Mouse (Mus musculus): ENCODE results near the gene Timm17b. TPM values are rescaled to one million over a fixed set of nuclear protein-coding genes. Genes with fewer than 3 reads are reported as not detected.

Gene Timm17b
- total and polyA plus RNA-seq, 3 experiments: 107 to 381 TPM; not detected in 1

GRCm38 (mm10) chrX:7883841-7884567 lies 15.2 kb upstream of the Timm17b start, which contains the start of gene Slc35a2:
TSS of gene Slc35a2 (plus strand) at chrX:7884028.
- H3K9ac ChIP-seq (ENCODE audit: control insufficient read depth, low read depth, low read length, poor library complexity, severe bottlenecking): peak within 1 kb of the TSS; percentile 80
- peaks cover 3 to 8% of the 10 kb centered on the region in 2 experiments; a peak in 3 of 4 replicates for H3K36me3 ChIP-seq (ENCODE audit: control insufficient read depth in 1 of 2, insufficient read depth in 2 of 2, low read length in 2 of 2)
- H3K79me2 ChIP-seq (ENCODE audit: control insufficient read depth, insufficient read depth, low read length, poor library complexity): peaks cover 8% of the 10 kb centered on the region
- no peaks in the 10 kb centered on the region for H3K9me3 ChIP-seq (replicated peaks; ENCODE audit: insufficient read depth, low read length)
- DNase-seq (ENCODE audit: low read depth, low spot score): peak; percentile 93
- H3K4me3 ChIP-seq (ENCODE audit: control insufficient read depth in 1 of 2, insufficient read depth in 1 of 2, low read depth in 2 of 2, low read length in 2 of 2): peak within 1 kb of the TSS; percentile 89 to 94
- H3K27ac ChIP-seq (ENCODE audit: control insufficient read depth, low read depth, low read length): peak within 1 kb of the TSS; percentile 78
- TF ChIP-seq RAD21 (IDR thresholded peaks at IDR 0.05; ENCODE audit: low read depth, low read length): no peak
- no peak for TF ChIP-seq KAT2A (conservative IDR thresholded peaks at IDR 0.05; ENCODE audit: low read depth, low read length)
- TF ChIP-seq SIN3A (IDR thresholded peaks at IDR 0.05; ENCODE audit: low read length): peak; percentile 95
- peak; percentile 63 to 78; a peak in 3 of 4 replicates for TF ChIP-seq POLR2A (IDR thresholded peaks at IDR 0.05; ENCODE audit: control insufficient read depth in 1 of 2, insufficient read depth in 1 of 2, low read depth in 1 of 2, low read length in 2 of 2, poor library complexity in 1 of 2)
- TF ChIP-seq ELF1 (IDR thresholded peaks at IDR 0.05; ENCODE audit: low read depth, low read length): peak; percentile 86
- TF ChIP-seq MAX (IDR thresholded peaks at IDR 0.05; ENCODE audit: low read length): no peak
- TF ChIP-seq GATA1 (IDR thresholded peaks at IDR 0.05; ENCODE audit: low read depth, low read length): no peak
- peak; percentile 73 for TF ChIP-seq POLR2AphosphoS2 (IDR thresholded peaks at IDR 0.05; ENCODE audit: low read length)
- no peak for TF ChIP-seq ZKSCAN1 (IDR thresholded peaks at IDR 0.05; ENCODE audit: low read depth, low read length)
- TF ChIP-seq USF2 (IDR thresholded peaks at IDR 0.05; ENCODE audit: borderline replicate concordance in 1 of 2, insufficient read depth in 1 of 2, low read depth in 1 of 2, low read length in 2 of 2): no peak
- TF ChIP-seq ZMIZ1 (IDR thresholded peaks at IDR 0.05; ENCODE audit: low read depth, low read length): no peak; the same call in 1 of the 2 replicates
- no peak for TF ChIP-seq ZC3H11A (IDR thresholded peaks at IDR 0.05; ENCODE audit: low read depth, low read length)
- no peak for TF ChIP-seq EP300 (IDR thresholded peaks at IDR 0.05; ENCODE audit: low read depth in 1 of 2, low read length in 2 of 2)
- TF ChIP-seq MEF2A (IDR thresholded peaks at IDR 0.05; ENCODE audit: extremely low read depth, insufficient replicate concordance, low read depth, low read length, poor library complexity, severe bottlenecking): no peak
- TF ChIP-seq GABPA (IDR thresholded peaks at IDR 0.05; ENCODE audit: low read depth, low read length): no peak
- no peak for TF ChIP-seq MYB (IDR thresholded peaks at IDR 0.05; ENCODE audit: low read depth, low read length)
- TF ChIP-seq NRF1 (IDR thresholded peaks at IDR 0.05; ENCODE audit: insufficient read depth, low read depth, low read length, poor library complexity, severe bottlenecking): no peak
- TF ChIP-seq JUND (IDR thresholded peaks at IDR 0.05; ENCODE audit: low read depth, low read length): no peak
- peak; percentile 73 for TF ChIP-seq NELFE (IDR thresholded peaks at IDR 0.05; ENCODE audit: low read depth, low read length)
- no peak for TF ChIP-seq CHD1 (IDR thresholded peaks at IDR 0.05; ENCODE audit: low read depth, low read length)
- peak; percentile 83 for TF ChIP-seq HCFC1 (IDR thresholded peaks at IDR 0.05; ENCODE audit: low read depth, low read length)
- peak in 1 of 3 experiments; percentile 14; a peak in 1 of 6 replicates for TF ChIP-seq CTCF (IDR thresholded peaks at IDR 0.05 in 2 of 3, conservative IDR thresholded peaks at IDR 0.05 in 1 of 3; ENCODE audit: control insufficient read depth in 1 of 3, insufficient read depth in 1 of 3, low read depth in 2 of 3, low read length in 3 of 3, poor library complexity in 1 of 3, severe bottlenecking in 1 of 3)
- no peak for TF ChIP-seq E2F4 (IDR thresholded peaks at IDR 0.05; ENCODE audit: borderline replicate concordance, low read depth, low read length)
- TF ChIP-seq MXI1 (IDR thresholded peaks at IDR 0.05; ENCODE audit: low read depth, low read length): peak; percentile 94
- TF ChIP-seq MAFK (IDR thresholded peaks at IDR 0.05; ENCODE audit: borderline replicate concordance, low read depth, low read length): no peak
- no peak for TF ChIP-seq TAL1 (IDR thresholded peaks at IDR 0.05; ENCODE audit: low read length)
- no peaks in the 10 kb centered on the region for H3K27me3 ChIP-seq (ENCODE audit: control insufficient read depth in 1 of 2, insufficient read depth in 2 of 2, low read length in 2 of 2)
- H3K4me1 ChIP-seq (ENCODE audit: control insufficient read depth in 1 of 2, insufficient read depth in 2 of 2, low read length in 2 of 2): peaks cover 5 to 11% of the 10 kb centered on the region in 2 experiments
